In the genomic region with DNA sequence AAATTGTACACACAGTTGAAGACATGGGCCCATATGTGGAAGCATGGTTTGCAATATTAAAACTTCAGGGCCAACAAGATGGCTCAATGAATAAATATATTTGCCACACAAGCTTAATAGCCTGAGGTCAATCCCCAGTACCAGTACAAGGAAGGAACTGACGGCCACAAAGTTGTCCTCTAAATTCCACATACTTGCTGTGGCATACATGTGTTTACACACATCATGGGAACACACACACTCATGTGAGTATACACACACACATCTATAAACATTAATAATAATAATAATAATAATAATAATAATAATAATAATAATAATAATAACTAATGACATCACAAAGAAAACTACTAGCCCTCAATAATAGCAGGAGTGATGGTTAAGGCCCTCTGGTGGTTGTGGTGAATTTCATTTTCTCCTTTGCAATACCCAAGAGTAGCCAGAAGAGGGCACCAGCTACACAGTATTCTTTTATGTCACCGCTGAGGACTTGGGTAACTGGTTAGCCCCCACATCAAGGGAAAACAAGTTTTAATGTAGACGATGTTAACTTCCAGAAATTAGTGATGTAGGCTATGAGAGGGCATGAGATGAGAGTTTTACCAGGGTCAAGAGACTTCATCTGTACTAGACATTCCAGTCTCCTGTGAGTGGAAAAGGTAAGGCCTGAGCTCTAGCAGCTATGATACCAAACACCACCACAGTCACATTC, we compare ENCODE assay signal across 8 mouse cellular contexts.
DNase-seq lines count a peak whose midpoint lies in the region; ATAC-seq lines count a peak whose summit lies in the region.

No protein-coding gene starts in this region.

- no peak overlapping the region for H3K4me2 ChIP-seq in forebrain, embryonic 11.5 days (ENCODE audit: low read depth, low read length, severe bottlenecking)
- no peak overlapping the region for H3K4me2 ChIP-seq in forebrain, embryonic 12.5 days
- H3K4me2 ChIP-seq in lung, embryonic 16.5 days (ENCODE audit: low read depth, low read length): no peak overlapping the region

- WGBS in forebrain, embryonic 10.5 days: 29% methylated on average over 3 of the region's 3 CpGs
- WGBS in forebrain, embryonic 11.5 days: 31% methylated on average over 3 of the region's 3 CpGs
- WGBS in forebrain, embryonic 12.5 days: 39% methylated on average over 3 of the region's 3 CpGs
- 28% methylated on average over 3 of the region's 3 CpGs for WGBS in lung, embryonic 16.5 days

- no peak overlapping the region for H3K27ac ChIP-seq in forebrain, embryonic 10.5 days
- no peak overlapping the region for H3K27ac ChIP-seq in forebrain, embryonic 11.5 days (ENCODE audit: low read depth, low read length)
- no peak overlapping the region for H3K27ac ChIP-seq in forebrain, embryonic 12.5 days
- H3K27ac ChIP-seq in lung, embryonic 16.5 days (ENCODE audit: low read length): no peak overlapping the region

- H3K27me3 ChIP-seq in forebrain, embryonic 10.5 days (ENCODE audit: poor library complexity, severe bottlenecking): no peaks in the 10 kb centered on the region
- H3K27me3 ChIP-seq in forebrain, embryonic 11.5 days (ENCODE audit: control insufficient read depth, insufficient read depth, low read length): no peaks in the 10 kb centered on the region
- H3K27me3 ChIP-seq in forebrain, embryonic 12.5 days: no peaks in the 10 kb centered on the region
- no peaks in the 10 kb centered on the region for H3K27me3 ChIP-seq in lung, embryonic 16.5 days (ENCODE audit: control insufficient read depth, insufficient read depth, low read depth, low read length)

- H3K36me3 ChIP-seq in forebrain, embryonic 10.5 days (replicated peaks): no peaks in the 10 kb centered on the region
- H3K36me3 ChIP-seq in forebrain, embryonic 11.5 days (ENCODE audit: control insufficient read depth, insufficient read depth, low read length): no peaks in the 10 kb centered on the region
- no peaks in the 10 kb centered on the region for H3K36me3 ChIP-seq in forebrain, embryonic 12.5 days (replicated peaks)
- H3K36me3 ChIP-seq in lung, embryonic 16.5 days (ENCODE audit: control insufficient read depth, insufficient read depth, low read length): no peaks in the 10 kb centered on the region

- no peak overlapping the region for H3K9ac ChIP-seq in forebrain, embryonic 11.5 days (ENCODE audit: low read length)
- H3K9ac ChIP-seq in forebrain, embryonic 12.5 days: no peak overlapping the region
- H3K9ac ChIP-seq in lung, embryonic 16.5 days (ENCODE audit: low read length): no peak overlapping the region

- H3K4me3 ChIP-seq in forebrain, embryonic 10.5 days: no peak overlapping the region
- no peak overlapping the region for H3K4me3 ChIP-seq in forebrain, embryonic 11.5 days (ENCODE audit: low read depth, low read length)
- H3K4me3 ChIP-seq in forebrain, embryonic 12.5 days (replicated peaks): no peak overlapping the region
- no peak overlapping the region for H3K4me3 ChIP-seq in lung, embryonic 16.5 days (ENCODE audit: low read length)

- ATAC-seq in forebrain, embryonic 11.5 days (replicated peaks; ENCODE audit: low FRiP score): no peak; the same call in 1 of the 2 replicates
- ATAC-seq in forebrain, embryonic 12.5 days (ENCODE audit: low FRiP score): 0 out of 2 replicates have a peak, but pooled peaks have one; percentile 39
- peak; percentile 43; the same call in 1 of the 2 replicates for ATAC-seq in lung, embryonic 16.5 days (ENCODE audit: low read depth)

- no peaks in the 10 kb centered on the region for H3K4me1 ChIP-seq in forebrain, embryonic 10.5 days
- H3K4me1 ChIP-seq in forebrain, embryonic 11.5 days (replicated peaks; ENCODE audit: control insufficient read depth, insufficient read depth, low read length): no peaks in the 10 kb centered on the region
- no peaks in the 10 kb centered on the region; the same call in 1 of the 2 replicates for H3K4me1 ChIP-seq in forebrain, embryonic 12.5 days
- no peaks in the 10 kb centered on the region for H3K4me1 ChIP-seq in lung, embryonic 16.5 days (replicated peaks; ENCODE audit: control insufficient read depth, insufficient read depth, low read length)

- DNase-seq in forebrain, embryonic 10.5 days (ENCODE audit: extremely low spot score, low spot score): peak; percentile 21
- no peak for DNase-seq in forebrain, embryonic 11.5 days (ENCODE audit: low spot score)
- peak; percentile 25 for DNase-seq in urinary bladder, postnatal 14 days (ENCODE audit: low spot score)
- no peak for DNase-seq in urinary bladder, postnatal 4 days (ENCODE audit: low spot score in 2 of 2)
- peak; percentile 22 to 44 for DNase-seq in kidney, adult 8-10 months
- DNase-seq in thymus, postnatal 0 days (ENCODE audit: low spot score): peak; percentile 79

- H3K9me3 ChIP-seq in forebrain, embryonic 10.5 days: no peaks in the 10 kb centered on the region
- H3K9me3 ChIP-seq in forebrain, embryonic 11.5 days (ENCODE audit: control insufficient read depth, low read length): no peaks in the 10 kb centered on the region
- H3K9me3 ChIP-seq in forebrain, embryonic 12.5 days: no peaks in the 10 kb centered on the region
- H3K9me3 ChIP-seq in lung, embryonic 16.5 days (ENCODE audit: control insufficient read depth, low read length): no peaks in the 10 kb centered on the region

Comparison
In these comparisons a context has a peak if more than half of its experiments do, and no peak if none do; other contexts are left out.
1. DNase-seq: peak in forebrain, embryonic 10.5 days (single experiment), urinary bladder, postnatal 14 days (single experiment), kidney, adult 8-10 months (2 of 2) and thymus, postnatal 0 days (single experiment); none in forebrain, embryonic 11.5 days (single experiment) and urinary bladder, postnatal 4 days (0 of 2).